Mouse (Mus musculus): ENCODE data around the gene Frat2.

DNA sequence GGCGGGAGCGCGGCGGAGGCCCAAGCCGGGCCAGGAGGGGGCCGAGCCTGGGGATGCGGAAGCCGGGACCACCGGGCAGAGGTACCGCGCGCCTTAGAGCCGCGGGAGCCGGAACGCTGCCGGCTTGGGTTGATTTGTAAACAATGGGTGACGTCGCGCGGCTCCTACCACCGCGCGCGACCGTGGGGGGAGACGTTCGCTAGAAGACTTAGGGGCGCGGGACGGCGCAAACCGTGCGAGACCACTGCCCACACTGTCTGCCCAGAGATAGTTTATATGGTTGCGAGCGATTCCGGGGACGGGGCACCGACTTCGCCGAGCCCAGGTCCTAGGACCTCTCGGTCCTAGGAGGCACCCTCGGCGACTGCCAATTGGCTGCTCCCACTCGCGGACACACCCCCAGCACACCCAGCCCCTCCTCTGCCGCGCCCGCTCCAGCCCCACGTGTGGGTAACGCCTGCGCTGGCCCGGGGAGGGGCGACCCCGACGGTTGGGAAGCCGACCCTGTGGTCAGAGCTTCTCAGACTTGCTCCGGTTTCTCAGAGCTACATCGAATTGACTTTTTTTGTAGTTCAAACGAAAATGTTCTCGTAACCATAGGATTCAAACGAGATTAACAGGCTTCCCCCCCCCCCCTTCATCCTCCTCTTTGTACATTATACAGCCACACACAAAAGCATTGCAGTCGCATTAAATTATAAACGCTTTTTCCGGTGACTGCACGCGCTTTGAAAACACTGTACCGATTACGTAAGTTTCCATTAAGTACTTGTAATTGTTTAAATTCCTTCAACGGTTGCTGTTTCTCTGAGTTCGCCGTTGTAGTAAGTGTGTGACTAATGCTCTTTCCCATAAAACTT lies at the start of gene Frat2:
- TF ChIP-seq CTCF (IDR thresholded peaks at IDR 0.05; ENCODE audit: borderline replicate concordance, extremely low read depth, insufficient read depth, insufficient read length), result no peak
- peak; percentile 46; the same call in 1 of the 2 replicates for TF ChIP-seq POLR2A (IDR thresholded peaks at IDR 0.05; ENCODE audit: borderline replicate concordance, extremely low read depth, insufficient read depth, insufficient read length, poor library complexity, severe bottlenecking)
